Mouse (Mus musculus): ENCODE measurements at regions not wholly inside any gene's neighbourhood (a gene's known extent, or its start where the extent isn't known, plus 50 kb on each side); places are given as distances from the start of the nearest gene placed in this dataset.

DNA sequence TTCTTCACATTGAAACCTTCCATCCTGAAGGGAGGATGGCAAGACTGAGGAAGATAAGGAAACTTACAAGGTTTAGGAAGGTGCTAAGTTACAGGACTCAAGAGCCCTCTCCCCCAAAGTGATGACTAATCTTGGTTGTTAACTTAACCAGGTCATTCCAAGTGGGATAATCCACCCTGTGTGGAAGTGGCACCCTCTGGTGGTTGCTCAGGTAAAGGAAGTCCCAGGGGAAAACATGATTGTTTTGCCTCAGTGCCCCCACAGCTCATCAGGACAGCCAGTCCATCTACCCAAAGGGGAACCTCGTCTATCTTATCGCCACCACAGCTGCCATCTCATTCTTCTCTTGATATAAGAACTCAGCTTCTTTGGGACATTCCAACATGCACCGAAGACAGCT is 244.6 kb upstream of the Npvf start:
- Histone ChIP-seq H3K27ac (ENCODE audit: low read length) (no peak overlapping the region), H3K36me3 (ENCODE audit: control insufficient read depth, insufficient read depth) (no peaks in the 10 kb centered on the region), H3K9me3 (replicated peaks; ENCODE audit: control insufficient read depth, low read length) (no peaks in the 10 kb centered on the region), H3K27me3 (ENCODE audit: control insufficient read depth, insufficient read depth, low read length) (no peaks in the 10 kb centered on the region), H3K4me3 (ENCODE audit: low read length) (no peak overlapping the region), H3K9ac (ENCODE audit: low read length) (no peak overlapping the region), H3K4me2 (ENCODE audit: low read depth, low read length) (no peak overlapping the region), H3K4me1 (ENCODE audit: control insufficient read depth, insufficient read depth, low read length) (no peaks in the 10 kb centered on the region)
- no peak for ATAC-seq (replicated peaks; ENCODE audit: extremely low read depth, insufficient read depth, low FRiP score)
- 92% methylated on average over 3 of the region's 3 CpGs for WGBS

GRCm38 (mm10) chr6:50915166-50916030 is 261.2 kb upstream of the Npvf start:
- H3K27me3 ChIP-seq (ENCODE audit: control insufficient read depth, insufficient read depth, low read length): no peaks in the 10 kb centered on the region
- peaks cover 5% of the 10 kb centered on the region for H3K9me3 ChIP-seq (replicated peaks; ENCODE audit: control insufficient read depth, low read length)
- H3K4me2 ChIP-seq (ENCODE audit: low read depth, low read length): no peak overlapping the region
- no peak for ATAC-seq (replicated peaks; ENCODE audit: extremely low read depth, insufficient read depth, low FRiP score)
- WGBS: 66% methylated on average over 8 of the region's 8 CpGs
- H3K4me3 ChIP-seq (ENCODE audit: low read length): no peak overlapping the region
- no peaks in the 10 kb centered on the region for H3K4me1 ChIP-seq (ENCODE audit: control insufficient read depth, insufficient read depth, low read length)
- no peak overlapping the region for H3K9ac ChIP-seq (ENCODE audit: low read length)
- H3K27ac ChIP-seq (ENCODE audit: low read length): no peak overlapping the region; the same call in 1 of the 2 replicates
- no peaks in the 10 kb centered on the region for H3K36me3 ChIP-seq (ENCODE audit: control insufficient read depth, insufficient read depth)

- Histone ChIP-seq H3K27ac (ENCODE audit: low read length) (no peak overlapping the region), H3K4me2 (ENCODE audit: low read depth, low read length) (no peak overlapping the region), H3K27me3 (ENCODE audit: control insufficient read depth, insufficient read depth, low read length) (no peaks in the 10 kb centered on the region), H3K4me3 (ENCODE audit: low read length) (no peak overlapping the region), H3K36me3 (ENCODE audit: control insufficient read depth, insufficient read depth) (no peaks in the 10 kb centered on the region), H3K9ac (ENCODE audit: low read length) (no peak overlapping the region), H3K4me1 (ENCODE audit: control insufficient read depth, insufficient read depth, low read length) (no peaks in the 10 kb centered on the region), H3K9me3 (replicated peaks; ENCODE audit: control insufficient read depth, low read length) (peaks cover 5% of the 10 kb centered on the region)
- no peak for ATAC-seq (replicated peaks; ENCODE audit: extremely low read depth, insufficient read depth, low FRiP score)
- 72% methylated on average over 3 of the region's 3 CpGs for WGBS
Measured at GRCm38 (mm10) chr6:50918248-50918647, 264.0 kb upstream of the Npvf start.

GRCm38 (mm10) chr6:50922235-50922634 is 268.0 kb upstream of the Npvf start:
- H3K4me2 ChIP-seq (ENCODE audit: low read depth, low read length): no peak overlapping the region
- no peaks in the 10 kb centered on the region for H3K36me3 ChIP-seq (ENCODE audit: control insufficient read depth, insufficient read depth)
- WGBS: 89% methylated on average over 3 of the region's 3 CpGs
- no peak overlapping the region for H3K27ac ChIP-seq (ENCODE audit: low read length)
- H3K9ac ChIP-seq (ENCODE audit: low read length): no peak overlapping the region
- no peak overlapping the region for H3K4me3 ChIP-seq (ENCODE audit: low read length)
- ATAC-seq (replicated peaks; ENCODE audit: extremely low read depth, insufficient read depth, low FRiP score): no peak
- no peaks in the 10 kb centered on the region for H3K4me1 ChIP-seq (ENCODE audit: control insufficient read depth, insufficient read depth, low read length)
- H3K27me3 ChIP-seq (ENCODE audit: control insufficient read depth, insufficient read depth, low read length): no peaks in the 10 kb centered on the region
- peaks cover 4% of the 10 kb centered on the region for H3K9me3 ChIP-seq (replicated peaks; ENCODE audit: control insufficient read depth, low read length)

- H3K36me3 ChIP-seq (ENCODE audit: control insufficient read depth, insufficient read depth): no peaks in the 10 kb centered on the region
- no peak overlapping the region for H3K4me2 ChIP-seq (ENCODE audit: low read depth, low read length)
- H3K9ac ChIP-seq (ENCODE audit: low read length): no peak overlapping the region
- peaks cover 4% of the 10 kb centered on the region for H3K9me3 ChIP-seq (replicated peaks; ENCODE audit: control insufficient read depth, low read length)
- H3K4me1 ChIP-seq (ENCODE audit: control insufficient read depth, insufficient read depth, low read length): no peaks in the 10 kb centered on the region
- no peaks in the 10 kb centered on the region for H3K27me3 ChIP-seq (ENCODE audit: control insufficient read depth, insufficient read depth, low read length)
- 45% methylated on average over 5 of the region's 5 CpGs for WGBS
- no peak overlapping the region for H3K4me3 ChIP-seq (ENCODE audit: low read length)
- ATAC-seq (replicated peaks; ENCODE audit: extremely low read depth, insufficient read depth, low FRiP score): no peak
- H3K27ac ChIP-seq (ENCODE audit: low read length): no peak overlapping the region
Measured at GRCm38 (mm10) chr6:50924571-50924970, 270.3 kb upstream of the Npvf start.

DNA sequence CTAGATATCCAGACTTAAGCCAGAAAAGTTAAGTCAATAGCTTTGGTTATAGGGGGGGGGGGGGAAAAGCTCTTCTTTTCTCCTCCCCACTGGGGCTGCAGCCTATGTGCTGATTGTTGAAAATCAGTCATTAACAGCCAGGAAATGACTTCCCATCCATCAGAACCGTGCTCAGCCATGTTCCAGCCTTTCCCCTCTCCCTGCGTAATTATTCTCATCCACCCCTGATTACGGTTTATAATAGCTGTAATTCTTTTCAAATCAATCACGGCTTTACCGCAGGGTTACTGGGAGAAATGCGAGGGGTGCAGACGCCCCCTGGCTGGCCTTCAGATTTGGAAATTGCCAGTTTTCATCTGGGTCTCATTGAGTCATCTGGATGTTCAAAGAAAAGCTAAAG is 270.8 kb upstream of the Npvf start:
- WGBS: 62% methylated on average over 7 of the region's 7 CpGs
- no peaks in the 10 kb centered on the region for H3K4me1 ChIP-seq (ENCODE audit: control insufficient read depth, insufficient read depth, low read length)
- no peak for ATAC-seq (replicated peaks; ENCODE audit: extremely low read depth, insufficient read depth, low FRiP score)

GRCm38 (mm10) chr6:50926313-50926712 is 272.1 kb upstream of the Npvf start:
- peaks cover 4% of the 10 kb centered on the region for H3K9me3 ChIP-seq (replicated peaks; ENCODE audit: control insufficient read depth, low read length)
- H3K4me2 ChIP-seq (ENCODE audit: low read depth, low read length): no peak overlapping the region
- H3K9ac ChIP-seq (ENCODE audit: low read length): no peak overlapping the region
- no peaks in the 10 kb centered on the region for H3K36me3 ChIP-seq (ENCODE audit: control insufficient read depth, insufficient read depth)
- ATAC-seq (replicated peaks; ENCODE audit: extremely low read depth, insufficient read depth, low FRiP score): no peak
- H3K4me3 ChIP-seq (ENCODE audit: low read length): no peak overlapping the region
- H3K4me1 ChIP-seq (ENCODE audit: control insufficient read depth, insufficient read depth, low read length): no peaks in the 10 kb centered on the region
- H3K27ac ChIP-seq (ENCODE audit: low read length): no peak overlapping the region
- H3K27me3 ChIP-seq (ENCODE audit: control insufficient read depth, insufficient read depth, low read length): 0 out of 2 replicates have a peak, but pooled peaks cover 2% of the 10 kb centered on the region
- WGBS: 60% methylated on average over 1 of the region's 1 CpGs

More for the DNA sequence above, 270.8 kb upstream of the Npvf start:
- Histone ChIP-seq H3K4me3 (ENCODE audit: low read length) (no peak overlapping the region), H3K27ac (ENCODE audit: low read length) (no peak overlapping the region), H3K4me2 (ENCODE audit: low read depth, low read length) (no peak overlapping the region), H3K9ac (ENCODE audit: low read length) (no peak overlapping the region), H3K9me3 (replicated peaks; ENCODE audit: control insufficient read depth, low read length) (peaks cover 4% of the 10 kb centered on the region), H3K27me3 (ENCODE audit: control insufficient read depth, insufficient read depth, low read length) (no peaks in the 10 kb centered on the region), H3K36me3 (ENCODE audit: control insufficient read depth, insufficient read depth) (no peaks in the 10 kb centered on the region)

- H3K36me3 ChIP-seq (ENCODE audit: control insufficient read depth, insufficient read depth): no peaks in the 10 kb centered on the region
- no peaks in the 10 kb centered on the region for H3K4me1 ChIP-seq (ENCODE audit: control insufficient read depth, insufficient read depth, low read length)
- ATAC-seq (replicated peaks; ENCODE audit: extremely low read depth, insufficient read depth, low FRiP score): no peak
- no peak overlapping the region for H3K27ac ChIP-seq (ENCODE audit: low read length)
- H3K9me3 ChIP-seq (replicated peaks; ENCODE audit: control insufficient read depth, low read length): peaks cover 4% of the 10 kb centered on the region
- H3K4me3 ChIP-seq (ENCODE audit: low read length): no peak overlapping the region
- H3K27me3 ChIP-seq (ENCODE audit: control insufficient read depth, insufficient read depth, low read length): 0 out of 2 replicates have a peak, but pooled peaks cover 2% of the 10 kb centered on the region
- no peak overlapping the region for H3K9ac ChIP-seq (ENCODE audit: low read length)
- H3K4me2 ChIP-seq (ENCODE audit: low read depth, low read length): no peak overlapping the region
- WGBS: 72% methylated on average over 9 of the region's 9 CpGs
Measured at GRCm38 (mm10) chr6:50929503-50929902, 275.3 kb upstream of the Npvf start.

GRCm38 (mm10) chr6:50933510-50933909 is 279.3 kb upstream of the Npvf start:
- Histone ChIP-seq H3K9me3 (replicated peaks; ENCODE audit: control insufficient read depth, low read length) (no peaks in the 10 kb centered on the region), H3K4me2 (ENCODE audit: low read depth, low read length) (no peak overlapping the region), H3K4me1 (ENCODE audit: control insufficient read depth, insufficient read depth, low read length) (no peaks in the 10 kb centered on the region), H3K4me3 (ENCODE audit: low read length) (no peak overlapping the region), H3K9ac (ENCODE audit: low read length) (no peak overlapping the region), H3K36me3 (ENCODE audit: control insufficient read depth, insufficient read depth) (no peaks in the 10 kb centered on the region), H3K27ac (ENCODE audit: low read length) (no peak overlapping the region), H3K27me3 (ENCODE audit: control insufficient read depth, insufficient read depth, low read length) (0 out of 2 replicates have a peak, but pooled peaks cover 2% of the 10 kb centered on the region)
- no peak for ATAC-seq (replicated peaks; ENCODE audit: extremely low read depth, insufficient read depth, low FRiP score)
- 82% methylated on average over 6 of the region's 6 CpGs for WGBS

Data from heart, embryonic 16.5 days (tissue).